Mouse (Mus musculus) neural tube, embryonic 12.5 days (tissue): ENCODE results near the gene Rapgef4. TPM values are rescaled to one million over a fixed set of nuclear protein-coding genes. Genes with fewer than 3 reads are reported as not detected.
"Not testable (repeated sequence)": the region's sequence is repeated elsewhere in the genome, so short reads cannot be mapped to it uniquely, and the experiment has no call there.

Experiments
- ATAC-seq: fragments of 200-750 bp; cut with Nextera tagmentation; 2 replicates; pipeline ENCODE4 v1.8.0; 2017; ENCODE audit warnings: low read depth, mild to moderate bottlenecking, moderate TSS enrichment, moderate library complexity; ENCODE audit not compliant: low FRiP score
- H3K27ac ChIP-seq: fragments of 300-500 bp; sonication (generic); 2 replicates; pipeline ENCODE4 v1.5.1; 2016
- H3K27me3 ChIP-seq: fragments of 300-500 bp; sonication (generic); replicated peaks from 2 replicates; pipeline ENCODE4 v1.6.1; 2016; ENCODE audit warnings: mild to moderate bottlenecking
- H3K36me3 ChIP-seq: fragments of 300-500 bp; sonication (generic); 2 replicates; pipeline ENCODE4 v1.6.1; 2016; ENCODE audit warnings: mild to moderate bottlenecking
- H3K4me1 ChIP-seq: fragments of 300-500 bp; sonication (generic); 2 replicates; pipeline ENCODE4 v1.6.1; 2016
- H3K4me2 ChIP-seq: fragments of 300-500 bp; sonication (generic); replicated peaks from 2 replicates; pipeline ENCODE4 v1.6.1; 2016; ENCODE audit warnings: mild to moderate bottlenecking
- H3K4me3 ChIP-seq: fragments of 300-500 bp; sonication (generic); 2 replicates; pipeline ENCODE4 v1.5.1; 2016
- H3K9ac ChIP-seq: fragments of 300-500 bp; sonication (generic); 2 replicates; pipeline ENCODE4 v1.6.1; 2016; ENCODE audit warnings: mild to moderate bottlenecking
- H3K9me3 ChIP-seq: fragments of 300-500 bp; sonication (generic); 2 replicates; pipeline ENCODE4 v1.6.1; 2016; ENCODE audit warnings: mild to moderate bottlenecking
- WGBS: fragments of 180-500 bp; shearing (Covaris S2); methylation state at CpG from one replicate; pipeline ENCODE4 v1.1.7; 2016; 5-methylcytosine and 5-hydroxymethylcytosine counted together
- polyA plus RNA-seq: library from polyadenylated mRNA; unstranded; fragments of >200 nt; fragmentation: Nextera tagmentation; extraction: Ambion mirVana; gene quantifications from 2 replicates; pipeline ENCODE4 v1.2.1, GENCODE M21; 2016

Gene Rapgef4
- polyA plus RNA-seq, 1 experiment from 2014 or later, result 24.0 TPM

GRCm38 (mm10) chr2:72136486-72137264 lies 155.6 kb downstream of the Rapgef4 start:
- H3K27me3 ChIP-seq, result no peaks in the 10 kb centered on the region
- H3K9ac ChIP-seq, result no peak overlapping the region
- no peaks in the 10 kb centered on the region for H3K36me3 ChIP-seq
- H3K4me3 ChIP-seq, result no peak overlapping the region
- H3K27ac ChIP-seq, result no peak overlapping the region
- 57% methylated on average over 9 of the region's 9 CpGs for WGBS
- no peaks in the 10 kb centered on the region for H3K9me3 ChIP-seq
- H3K4me2 ChIP-seq, result no peak overlapping the region
- H3K4me1 ChIP-seq, result peaks cover 26% of the 10 kb centered on the region
- no peak for ATAC-seq

GRCm38 (mm10) chr2:72139863-72140845 lies 159.1 kb downstream of the Rapgef4 start:
- Histone ChIP-seq H3K36me3 (no peaks in the 10 kb centered on the region), H3K9me3 (no peaks in the 10 kb centered on the region), H3K27ac (0 out of 2 replicates have a peak overlapping the region, but pooled peaks have one; percentile 10), H3K4me1 (peaks cover 26% of the 10 kb centered on the region), H3K4me2 (no peak overlapping the region), H3K4me3 (no peak overlapping the region), H3K27me3 (no peaks in the 10 kb centered on the region), H3K9ac (no peak overlapping the region)
- ATAC-seq, result no peak
- 86% methylated on average over 14 of the region's 14 CpGs for WGBS

- Histone ChIP-seq H3K27me3 (no peaks in the 10 kb centered on the region), H3K9me3 (no peaks in the 10 kb centered on the region), H3K4me1 (peaks cover 22% of the 10 kb centered on the region), H3K9ac (no peak overlapping the region), H3K27ac (no peak overlapping the region), H3K4me3 (no peak overlapping the region), H3K36me3 (no peaks in the 10 kb centered on the region), H3K4me2 (no peak overlapping the region)
- no peak for ATAC-seq
- 47% methylated on average over 8 of the region's 8 CpGs for WGBS
Observed at GRCm38 (mm10) chr2:72141091-72141490, 160.1 kb downstream of the Rapgef4 start.

GRCm38 (mm10) chr2:72141732-72142131 lies 160.7 kb downstream of the Rapgef4 start:
- H3K4me3 ChIP-seq, H3K4me2 ChIP-seq, ATAC-seq, H3K9me3 ChIP-seq, H3K27me3 ChIP-seq, H3K9ac ChIP-seq, H3K27ac ChIP-seq, H3K36me3 ChIP-seq: not testable (repeated sequence)
- H3K4me1 ChIP-seq, result peaks cover 16% of the 10 kb centered on the region
- 86% methylated on average over 4 of the region's 4 CpGs for WGBS

- Histone ChIP-seq H3K4me1 (peaks cover 10% of the 10 kb centered on the region), H3K27me3 (no peaks in the 10 kb centered on the region), H3K4me3 (no peak overlapping the region), H3K9ac (no peak overlapping the region), H3K9me3 (no peaks in the 10 kb centered on the region), H3K27ac (no peak overlapping the region), H3K36me3 (no peaks in the 10 kb centered on the region), H3K4me2 (no peak overlapping the region)
- ATAC-seq, result no peak
- WGBS, result 93% methylated on average over 9 of the region's 9 CpGs
Observed at GRCm38 (mm10) chr2:72143413-72143812, 162.4 kb downstream of the Rapgef4 start.

- Histone ChIP-seq H3K4me2 (no peak overlapping the region), H3K27me3 (no peaks in the 10 kb centered on the region), H3K9ac (no peak overlapping the region), H3K36me3 (no peaks in the 10 kb centered on the region), H3K4me3 (no peak overlapping the region), H3K4me1 (peaks cover 14% of the 10 kb centered on the region), H3K9me3 (no peaks in the 10 kb centered on the region), H3K27ac (no peak overlapping the region)
- 79% methylated on average over 7 of the region's 7 CpGs for WGBS
- ATAC-seq, result no peak
Observed at GRCm38 (mm10) chr2:72144576-72145200, 163.6 kb downstream of the Rapgef4 start.

GRCm38 (mm10) chr2:72145281-72145875 lies 164.3 kb downstream of the Rapgef4 start:
- H3K27ac ChIP-seq, result no peak overlapping the region
- H3K4me1 ChIP-seq, result peaks cover 14% of the 10 kb centered on the region
- H3K4me2 ChIP-seq, result no peak overlapping the region
- H3K27me3 ChIP-seq, result no peaks in the 10 kb centered on the region
- H3K9ac ChIP-seq, result no peak overlapping the region
- no peak overlapping the region for H3K4me3 ChIP-seq
- no peak for ATAC-seq
- H3K9me3 ChIP-seq, result no peaks in the 10 kb centered on the region
- 85% methylated on average over 11 of the region's 11 CpGs for WGBS
- no peaks in the 10 kb centered on the region for H3K36me3 ChIP-seq

- Histone ChIP-seq H3K27me3 (no peaks in the 10 kb centered on the region), H3K36me3 (no peaks in the 10 kb centered on the region), H3K9ac (no peak overlapping the region), H3K4me3 (no peak overlapping the region), H3K27ac (no peak overlapping the region), H3K9me3 (no peaks in the 10 kb centered on the region), H3K4me2 (no peak overlapping the region), H3K4me1 (peaks cover 7% of the 10 kb centered on the region)
- WGBS, result 67% methylated on average over 10 of the region's 10 CpGs
- no peak for ATAC-seq
Observed at GRCm38 (mm10) chr2:72146061-72146460, 165.0 kb downstream of the Rapgef4 start.

GRCm38 (mm10) chr2:72147246-72147645 lies 166.2 kb downstream of the Rapgef4 start:
- Histone ChIP-seq H3K9me3 (no peaks in the 10 kb centered on the region), H3K4me3 (no peak overlapping the region), H3K36me3 (no peaks in the 10 kb centered on the region), H3K9ac (no peak overlapping the region), H3K4me2 (no peak overlapping the region), H3K27me3 (no peaks in the 10 kb centered on the region), H3K27ac (no peak overlapping the region), H3K4me1 (0 out of 2 replicates have a peak, but pooled peaks cover 5% of the 10 kb centered on the region)
- 87% methylated on average over 7 of the region's 7 CpGs for WGBS
- ATAC-seq, result no peak

GRCm38 (mm10) chr2:72147695-72148094 lies 166.7 kb downstream of the Rapgef4 start:
- Histone ChIP-seq H3K27me3 (no peaks in the 10 kb centered on the region), H3K36me3 (no peaks in the 10 kb centered on the region), H3K4me2 (no peak overlapping the region), H3K27ac (no peak overlapping the region), H3K4me1 (0 out of 2 replicates have a peak, but pooled peaks cover 5% of the 10 kb centered on the region), H3K9ac (no peak overlapping the region), H3K4me3 (no peak overlapping the region), H3K9me3 (no peaks in the 10 kb centered on the region)
- ATAC-seq, result no peak
- 26% methylated on average over 6 of the region's 6 CpGs for WGBS

GRCm38 (mm10) chr2:72148647-72149046 lies 167.6 kb downstream of the Rapgef4 start:
- no peak for ATAC-seq
- 69% methylated on average over 4 of the region's 4 CpGs for WGBS

More at GRCm38 (mm10) chr2:72148647-72149046, 167.6 kb downstream of the Rapgef4 start:
- H3K27me3 ChIP-seq, result no peaks in the 10 kb centered on the region
- no peak overlapping the region for H3K27ac ChIP-seq
- H3K36me3 ChIP-seq, result no peaks in the 10 kb centered on the region
- no peak overlapping the region for H3K9ac ChIP-seq
- H3K9me3 ChIP-seq, result no peaks in the 10 kb centered on the region
- 0 out of 2 replicates have a peak, but pooled peaks cover 5% of the 10 kb centered on the region for H3K4me1 ChIP-seq
- H3K4me3 ChIP-seq, result no peak overlapping the region
- no peak overlapping the region for H3K4me2 ChIP-seq
